Mouse (Mus musculus): ENCODE measurements around the gene Rdh1.
"Not testable (repeated sequence)": the region's sequence is repeated elsewhere in the genome, so short reads cannot be mapped to it uniquely, and the experiment has no call there.

Rdh1 gene

GRCm38 (mm10) chr10:127750136-127750777, 9.3 kb upstream of the Rdh1 start:
- peak in 1 of 2 experiments; percentile 64 for DNase-seq

- peak; percentile 64 to 80 for DNase-seq
Measured at GRCm38 (mm10) chr10:127751548-127751947, 8.0 kb upstream of the Rdh1 start, which contains the start of gene Gpr182. Gpr182 (minus strand) TSS chr10:127751732.

- DNase-seq = peak; percentile 74 to 79
Measured at GRCm38 (mm10) chr10:127754566-127755166, 4.9 kb upstream of the Rdh1 start.

- DNase-seq = peak in 1 of 2 experiments; percentile 36
Measured at GRCm38 (mm10) chr10:127755246-127755645, 4.3 kb upstream of the Rdh1 start.

- DNase-seq = peak; percentile 35 to 43
Measured at GRCm38 (mm10) chr10:127755770-127756468, 3.6 kb upstream of the Rdh1 start.

GRCm38 (mm10) chr10:127762926-127763325, 3.4 kb downstream of the Rdh1 start:
- not testable (repeated sequence) for DNase-seq

- DNase-seq = peak; percentile 62 to 90
Measured at GRCm38 (mm10) chr10:127763914-127764680, 4.6 kb downstream of the Rdh1 start.

GRCm38 (mm10) chr10:127766564-127766963, 7.0 kb downstream of the Rdh1 start:
- DNase-seq = no peak

GRCm38 (mm10) chr10:127776011-127776410, 16.5 kb downstream of the Rdh1 start, which contains the start of gene Rdh9:
Rdh9 (plus strand) TSS chr10:127776386.
- DNase-seq = no peak

GRCm38 (mm10) chr10:127782321-127782720, 22.8 kb downstream of the Rdh1 start:
- not testable (repeated sequence) for DNase-seq

- DNase-seq = not testable (repeated sequence)
Measured at GRCm38 (mm10) chr10:127785411-127785810, 25.9 kb downstream of the Rdh1 start.

GRCm38 (mm10) chr10:127799295-127799694, 39.8 kb downstream of the Rdh1 start:
- DNase-seq = peak; percentile 62 to 86

- DNase-seq = peak; percentile 57 to 80
Measured at GRCm38 (mm10) chr10:127800891-127801290, 41.4 kb downstream of the Rdh1 start, which contains the start of gene Rdh16. Rdh16 (plus strand) TSS chr10:127801152.

- peak; percentile 28 to 66 for DNase-seq
Measured at GRCm38 (mm10) chr10:127801612-127802011, 42.1 kb downstream of the Rdh1 start.

GRCm38 (mm10) chr10:127802236-127802635, 42.7 kb downstream of the Rdh1 start:
- DNase-seq = no peak

GRCm38 (mm10) chr10:127804416-127804815, 44.9 kb downstream of the Rdh1 start:
- peak; percentile 68 to 81 for DNase-seq

- peak; percentile 18 to 59 for DNase-seq
Measured at GRCm38 (mm10) chr10:127815888-127816287, 56.4 kb downstream of the Rdh1 start.

GRCm38 (mm10) chr10:127817268-127817910, 57.9 kb downstream of the Rdh1 start:
- DNase-seq = peak; percentile 33 to 62
